Mouse (Mus musculus): Measurements from ENCODE around the gene Defa30. TPM values are rescaled to one million over a fixed set of nuclear protein-coding genes. Genes with fewer than 3 reads are reported as not detected.
"Not testable (repeated sequence)": the region's sequence is repeated elsewhere in the genome, so short reads cannot be mapped to it uniquely, and the experiment has no call there.

The Defa30 gene
- not detected in 2 replicates for polyA plus RNA-seq (2014; fragmentation: Nextera tagmentation; extraction: Ambion mirVana)

GRCm38 (mm10) chr8:21134342-21134741 lies at the start of gene Defa30:
Defa30 (plus strand) TSS chr8:21134642.
- not testable (repeated sequence) for H3K4me1 ChIP-seq (ENCODE audit: control insufficient read depth, insufficient read depth, low read length); ATAC-seq (ENCODE audit: low FRiP score, low TSS enrichment); H3K36me3 ChIP-seq (ENCODE audit: control insufficient read depth, insufficient read depth, low read length); H3K27ac ChIP-seq (ENCODE audit: low read depth, low read length); H3K27me3 ChIP-seq (ENCODE audit: control insufficient read depth, insufficient read depth, low read length); H3K9ac ChIP-seq (ENCODE audit: low read depth, low read length); H3K4me2 ChIP-seq (replicated peaks; ENCODE audit: low read depth, low read length); H3K4me3 ChIP-seq (ENCODE audit: low read length); H3K9me3 ChIP-seq (ENCODE audit: control insufficient read depth, low read length)
- 61% methylated on average over 3 of the region's 3 CpGs for WGBS

- H3K9ac ChIP-seq (ENCODE audit: low read depth, low read length), result no peak overlapping the region
- no peak overlapping the region for H3K4me3 ChIP-seq (ENCODE audit: low read length)
- H3K4me2 ChIP-seq (replicated peaks; ENCODE audit: low read depth, low read length), result no peak overlapping the region
- H3K9me3 ChIP-seq (ENCODE audit: control insufficient read depth, low read length), result peaks cover 3% of the 10 kb centered on the region; the same call in 1 of the 2 replicates
- no peak overlapping the region for H3K27ac ChIP-seq (ENCODE audit: low read depth, low read length)
- no peaks in the 10 kb centered on the region for H3K27me3 ChIP-seq (ENCODE audit: control insufficient read depth, insufficient read depth, low read length)
- 48% methylated on average over 4 of the region's 4 CpGs for WGBS
- no peaks in the 10 kb centered on the region for H3K36me3 ChIP-seq (ENCODE audit: control insufficient read depth, insufficient read depth, low read length)
- no peak for ATAC-seq (ENCODE audit: low FRiP score, low TSS enrichment)
- H3K4me1 ChIP-seq (ENCODE audit: control insufficient read depth, insufficient read depth, low read length), result no peaks in the 10 kb centered on the region
These were observed 41.3 kb upstream of the Defa30 start for GRCm38 (mm10) chr8:21093106-21093505.

- not testable (repeated sequence) for H3K4me3 ChIP-seq (ENCODE audit: low read length); H3K27ac ChIP-seq (ENCODE audit: low read depth, low read length); ATAC-seq (ENCODE audit: low FRiP score, low TSS enrichment); H3K27me3 ChIP-seq (ENCODE audit: control insufficient read depth, insufficient read depth, low read length); H3K36me3 ChIP-seq (ENCODE audit: control insufficient read depth, insufficient read depth, low read length); H3K4me2 ChIP-seq (replicated peaks; ENCODE audit: low read depth, low read length); H3K9me3 ChIP-seq (ENCODE audit: control insufficient read depth, low read length); H3K9ac ChIP-seq (ENCODE audit: low read depth, low read length); H3K4me1 ChIP-seq (ENCODE audit: control insufficient read depth, insufficient read depth, low read length)
- no CpG with 5 or more reads among the region's 2 CpGs for WGBS
These were observed 38.5 kb upstream of the Defa30 start, which contains the start of gene Gm14851 for GRCm38 (mm10) chr8:21095950-21096349. Gm14851 (minus strand) TSS chr8:21096050.

- not testable (repeated sequence) for H3K4me2 ChIP-seq (replicated peaks; ENCODE audit: low read depth, low read length); H3K4me3 ChIP-seq (ENCODE audit: low read length); H3K9ac ChIP-seq (ENCODE audit: low read depth, low read length); H3K4me1 ChIP-seq (ENCODE audit: control insufficient read depth, insufficient read depth, low read length); H3K27ac ChIP-seq (ENCODE audit: low read depth, low read length); H3K36me3 ChIP-seq (ENCODE audit: control insufficient read depth, insufficient read depth, low read length); H3K27me3 ChIP-seq (ENCODE audit: control insufficient read depth, insufficient read depth, low read length); ATAC-seq (ENCODE audit: low FRiP score, low TSS enrichment); H3K9me3 ChIP-seq (ENCODE audit: control insufficient read depth, low read length)
- WGBS, result no CpG with 5 or more reads among the region's 1 CpGs
These were observed 27.5 kb downstream of the Defa30 start, which contains the start of gene Defa22 for GRCm38 (mm10) chr8:21161977-21162376. Defa22 (plus strand) TSS chr8:21162277.

Other genes starting within 250 kb of the Defa30 start
- not detected in 2 replicates for gene Defb33, start 242.0 kb upstream of the Defa30 start, polyA plus RNA-seq (2014; fragmentation: Nextera tagmentation; extraction: Ambion mirVana)
- gene Gm15056, start 232.0 kb upstream of the Defa30 start, polyA plus RNA-seq (2014; fragmentation: Nextera tagmentation; extraction: Ambion mirVana), result not detected in 2 replicates
- gene Gm6040, start 212.6 kb upstream of the Defa30 start, polyA plus RNA-seq (2014; fragmentation: Nextera tagmentation; extraction: Ambion mirVana), result not detected in 2 replicates
- not detected in 2 replicates for gene AY761185, start 189.9 kb upstream of the Defa30 start, polyA plus RNA-seq (2014; fragmentation: Nextera tagmentation; extraction: Ambion mirVana)
- not detected in 2 replicates for gene Defa21, start 109.1 kb upstream of the Defa30 start, polyA plus RNA-seq (2014; fragmentation: Nextera tagmentation; extraction: Ambion mirVana)
- gene Defa23, start 79.6 kb upstream of the Defa30 start, polyA plus RNA-seq (2014; fragmentation: Nextera tagmentation; extraction: Ambion mirVana), result not detected in 2 replicates
- gene Defa35, start 69.6 kb upstream of the Defa30 start, polyA plus RNA-seq (2014; fragmentation: Nextera tagmentation; extraction: Ambion mirVana), result not detected in 2 replicates
- not detected in 2 replicates for gene Defa25, start 50.2 kb upstream of the Defa30 start, polyA plus RNA-seq (2014; fragmentation: Nextera tagmentation; extraction: Ambion mirVana)
- not detected in 2 replicates for gene Gm14851, start 38.6 kb upstream of the Defa30 start, polyA plus RNA-seq (2014; fragmentation: Nextera tagmentation; extraction: Ambion mirVana)
- not detected in 2 replicates for gene Defa22, start 27.6 kb downstream of the Defa30 start, polyA plus RNA-seq (2014; fragmentation: Nextera tagmentation; extraction: Ambion mirVana)
- not detected in 2 replicates for gene Defa31, start 57.0 kb downstream of the Defa30 start, polyA plus RNA-seq (2014; fragmentation: Nextera tagmentation; extraction: Ambion mirVana)
- not detected in 2 replicates for gene Gm15293, start 66.9 kb downstream of the Defa30 start, polyA plus RNA-seq (2014; fragmentation: Nextera tagmentation; extraction: Ambion mirVana)
- not detected in 2 replicates for gene Gm15292, start 115.1 kb downstream of the Defa30 start, polyA plus RNA-seq (2014; fragmentation: Nextera tagmentation; extraction: Ambion mirVana)
- gene Defa27, start 180.9 kb downstream of the Defa30 start, polyA plus RNA-seq (2014; fragmentation: Nextera tagmentation; extraction: Ambion mirVana), result not detected in 2 replicates
- not detected in 2 replicates for gene Defa29, start 192.4 kb downstream of the Defa30 start, polyA plus RNA-seq (2014; fragmentation: Nextera tagmentation; extraction: Ambion mirVana)
- gene Defa2, start 243.9 kb downstream of the Defa30 start, polyA plus RNA-seq (2014; fragmentation: Nextera tagmentation; extraction: Ambion mirVana), result not detected in 2 replicates

All from kidney, embryonic 14.5 days (tissue).